Mouse (Mus musculus): ENCODE results near the gene Cyfip2.

Gene Cyfip2

GRCm38 (mm10) chr11:46308271-46308974 lies 4.2 kb downstream of the Cyfip2 start:
- DNase-seq (ENCODE audit: low spot score) = no peak

- no peak for DNase-seq (ENCODE audit: low spot score)
These were observed 4.9 kb downstream of the Cyfip2 start for GRCm38 (mm10) chr11:46307768-46308167.

DNA sequence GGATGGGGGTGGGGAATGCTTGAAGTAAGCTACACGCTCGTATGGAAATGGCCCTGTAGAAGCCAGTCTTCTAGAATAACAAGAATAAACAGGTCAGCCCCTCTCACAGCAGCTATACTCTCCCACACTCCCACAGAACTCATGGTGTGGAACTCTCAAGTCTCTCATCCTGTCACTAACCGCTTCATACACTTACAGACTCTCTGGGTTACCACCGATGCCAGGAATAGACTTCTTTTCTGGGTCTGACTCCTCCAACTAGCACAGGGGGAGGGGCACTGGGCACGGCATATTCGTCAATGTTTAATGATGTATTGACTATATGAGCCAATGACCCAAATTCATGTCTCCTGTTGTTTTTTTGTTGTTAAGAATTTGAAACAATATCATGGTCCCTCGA lies 5.9 kb downstream of the Cyfip2 start:
- DNase-seq (ENCODE audit: low spot score) = no peak

DNA sequence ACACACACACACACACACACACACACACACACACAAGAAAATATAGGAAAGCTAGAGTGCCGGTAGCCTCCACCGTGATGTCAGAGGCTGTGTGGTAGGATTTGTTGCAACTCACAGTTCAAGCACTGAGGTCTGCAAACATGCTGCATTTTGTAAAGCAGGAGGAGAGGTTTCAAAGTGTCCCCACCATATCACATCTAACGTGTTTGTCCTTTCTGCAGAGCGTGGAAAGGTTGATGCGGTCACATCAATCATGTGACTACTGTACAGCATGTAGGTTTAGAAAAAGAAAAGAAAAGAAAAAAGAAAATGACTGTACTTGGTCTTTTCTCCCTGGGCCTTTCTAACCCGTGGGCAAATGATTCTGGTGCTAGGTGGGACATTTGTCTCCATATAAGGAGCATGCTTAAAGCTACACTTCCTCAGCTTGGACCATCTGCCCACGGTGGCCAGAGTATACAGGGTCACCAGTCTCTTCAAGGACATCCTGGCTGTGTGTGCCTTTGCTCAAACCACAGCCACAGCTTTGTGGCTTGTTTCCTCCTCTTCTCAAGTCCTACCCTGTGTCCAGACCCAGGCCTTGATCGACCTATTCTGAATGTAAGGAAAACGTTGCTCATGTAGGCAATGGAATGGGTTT lies 6.7 kb downstream of the Cyfip2 start:
- DNase-seq (ENCODE audit: low spot score) = no peak

GRCm38 (mm10) chr11:46304864-46305710 lies 7.6 kb downstream of the Cyfip2 start:
- DNase-seq (ENCODE audit: low spot score) = no peak

DNA sequence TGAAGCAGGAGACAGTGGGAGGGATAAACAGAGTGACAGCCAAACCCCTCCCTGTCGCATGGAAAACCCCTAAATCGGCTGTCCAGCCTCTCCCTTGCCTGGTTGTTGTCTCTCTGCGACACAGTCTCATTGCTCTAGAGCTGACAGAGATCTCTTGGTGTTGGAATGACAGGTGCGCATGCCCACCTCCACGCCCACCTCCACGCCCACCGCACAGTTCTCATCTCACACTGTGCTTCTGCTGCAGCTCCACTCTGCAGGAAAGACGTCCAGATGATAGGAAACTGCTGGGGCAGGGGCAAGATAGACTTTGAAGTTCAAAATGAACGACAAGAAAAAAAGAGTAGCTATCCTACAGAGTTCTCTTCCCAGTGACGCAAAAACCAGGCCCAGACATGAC lies 8.6 kb downstream of the Cyfip2 start:
- DNase-seq (ENCODE audit: low spot score) = no peak

- no peak for DNase-seq (ENCODE audit: low spot score)
These were observed 10.2 kb downstream of the Cyfip2 start for GRCm38 (mm10) chr11:46302471-46302870.

- no peak for DNase-seq (ENCODE audit: low spot score)
These were observed 10.9 kb downstream of the Cyfip2 start for GRCm38 (mm10) chr11:46301579-46302248.

GRCm38 (mm10) chr11:46299901-46300300 lies 12.8 kb downstream of the Cyfip2 start:
- DNase-seq (ENCODE audit: low spot score) = no peak

DNA sequence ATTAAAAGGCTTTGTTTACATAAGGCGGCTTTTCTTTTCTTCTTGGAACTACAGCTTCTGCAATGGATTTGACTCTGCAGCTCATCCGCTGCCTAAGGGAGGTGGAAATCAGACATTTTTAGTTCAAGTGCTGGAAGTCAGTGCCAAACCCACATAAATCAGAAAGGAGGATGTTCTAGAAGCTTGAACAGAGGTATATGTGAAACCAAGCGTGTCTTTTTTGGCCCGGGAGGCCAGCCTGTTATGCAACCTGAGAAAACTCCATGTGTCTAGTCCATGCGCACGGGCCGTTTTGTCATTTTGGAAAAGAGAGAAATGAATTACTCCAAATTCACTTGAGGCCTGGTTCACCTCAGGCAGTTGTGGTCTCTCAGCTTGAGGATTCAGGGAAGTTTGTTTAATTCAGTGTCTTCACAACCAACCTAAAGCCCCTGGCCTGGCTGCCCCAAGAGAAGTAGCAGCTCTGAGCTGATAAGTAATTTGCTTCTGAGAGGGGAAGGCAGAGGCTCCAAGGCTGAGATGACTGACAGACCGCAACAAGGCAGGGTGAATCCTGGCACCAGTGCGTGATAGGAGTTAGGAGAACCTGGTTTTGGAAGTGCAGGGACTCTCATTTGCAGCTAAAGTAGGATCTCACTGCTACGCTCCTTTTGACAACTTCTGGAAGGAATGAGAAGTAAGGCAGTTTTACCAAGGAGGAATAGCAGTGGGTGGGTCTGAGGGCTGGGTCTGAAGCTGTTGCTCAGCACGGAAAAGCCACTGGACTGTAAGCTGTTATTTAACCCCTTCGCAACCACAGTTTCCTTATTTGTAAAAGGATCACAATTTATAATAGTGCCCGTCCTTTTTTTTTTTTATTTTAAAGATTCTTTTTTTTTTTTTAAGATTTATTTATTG lies 13.5 kb downstream of the Cyfip2 start:
- DNase-seq (ENCODE audit: low spot score) = no peak

GRCm38 (mm10) chr11:46294390-46294789 lies 18.3 kb downstream of the Cyfip2 start:
- DNase-seq (ENCODE audit: low spot score) = no peak

DNA sequence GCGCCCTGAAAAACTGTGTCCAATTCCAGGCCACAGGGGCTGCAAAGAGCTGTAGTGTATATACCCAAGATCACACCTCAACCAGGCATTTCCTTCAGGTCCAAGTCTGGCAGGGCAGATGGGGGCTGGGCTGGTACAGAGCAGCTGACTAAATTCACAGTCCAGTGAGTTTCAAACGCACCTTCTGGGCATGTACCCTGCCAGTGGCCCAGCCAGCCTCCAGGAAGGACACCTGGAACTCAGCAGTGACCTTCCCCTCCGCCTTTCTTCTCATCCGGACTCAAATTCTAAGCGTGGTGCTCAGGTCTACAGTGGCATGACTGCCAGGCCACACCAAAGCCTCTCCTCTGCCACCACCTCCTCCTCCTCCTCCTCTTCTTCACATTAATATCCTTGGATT lies 19.2 kb downstream of the Cyfip2 start:
- no peak for DNase-seq (ENCODE audit: low spot score)

DNA sequence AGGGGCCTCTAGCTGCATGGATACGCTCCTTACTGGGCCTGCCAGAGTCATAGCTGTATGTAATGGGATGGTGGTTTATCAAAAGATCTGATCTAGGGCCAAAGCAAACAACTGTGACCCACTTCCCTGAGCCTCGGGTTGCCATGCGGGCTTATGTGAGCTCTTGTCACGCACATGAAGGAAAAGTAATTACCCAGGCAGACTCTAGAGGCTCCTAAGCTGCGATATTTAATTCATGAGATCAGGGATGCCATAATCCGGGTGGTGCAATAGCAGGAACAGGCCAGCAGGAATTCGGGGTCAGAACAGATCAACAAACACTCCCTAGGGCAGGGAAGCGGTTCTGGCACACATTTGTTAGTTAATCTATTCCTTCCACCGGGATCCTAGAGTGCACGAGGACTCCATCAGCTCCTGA lies 21.7 kb downstream of the Cyfip2 start:
- peak; percentile 68 for DNase-seq (ENCODE audit: low spot score)

- DNase-seq (ENCODE audit: low spot score) = no peak
These were observed 23.1 kb downstream of the Cyfip2 start for GRCm38 (mm10) chr11:46289561-46289960.

DNA sequence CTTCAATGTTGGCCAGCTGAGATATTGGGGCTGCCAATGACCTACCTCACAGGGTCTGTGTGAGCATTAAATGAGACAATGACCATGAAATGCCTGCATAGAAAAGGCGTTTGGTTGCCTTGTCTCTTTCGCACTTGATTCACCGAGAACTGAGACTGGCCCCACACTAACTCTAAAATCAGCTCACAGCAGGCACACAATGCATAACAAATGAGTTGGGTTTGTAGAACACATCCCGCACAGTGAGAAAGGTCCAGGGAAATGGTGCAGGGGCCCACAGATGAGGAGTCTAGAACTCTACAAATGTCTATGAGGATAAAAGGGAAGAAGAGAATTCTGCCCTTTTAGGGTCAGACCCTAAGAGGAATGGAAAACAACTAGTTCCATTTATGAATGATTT lies 23.6 kb downstream of the Cyfip2 start:
- no peak for DNase-seq (ENCODE audit: low spot score)

DNA sequence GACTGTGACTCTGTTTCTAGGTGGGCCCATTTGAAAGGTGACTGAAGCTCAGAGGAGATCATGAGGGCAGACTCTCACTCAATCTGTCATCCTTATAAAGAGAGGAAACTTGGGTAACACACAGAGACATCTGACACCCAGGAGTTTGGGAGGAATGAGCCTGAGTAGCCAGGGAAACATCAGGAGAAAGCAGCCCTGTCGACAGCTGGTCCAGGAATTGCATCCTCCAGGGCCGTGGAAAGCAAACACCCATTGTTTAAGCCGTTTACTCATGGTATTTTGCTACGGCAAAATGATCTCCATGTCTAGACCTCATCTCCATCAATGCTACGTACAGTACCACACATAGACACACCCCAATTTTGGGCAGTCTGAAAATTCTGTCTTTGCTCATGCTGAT lies 24.6 kb downstream of the Cyfip2 start:
- no peak for DNase-seq (ENCODE audit: low spot score)

DNA sequence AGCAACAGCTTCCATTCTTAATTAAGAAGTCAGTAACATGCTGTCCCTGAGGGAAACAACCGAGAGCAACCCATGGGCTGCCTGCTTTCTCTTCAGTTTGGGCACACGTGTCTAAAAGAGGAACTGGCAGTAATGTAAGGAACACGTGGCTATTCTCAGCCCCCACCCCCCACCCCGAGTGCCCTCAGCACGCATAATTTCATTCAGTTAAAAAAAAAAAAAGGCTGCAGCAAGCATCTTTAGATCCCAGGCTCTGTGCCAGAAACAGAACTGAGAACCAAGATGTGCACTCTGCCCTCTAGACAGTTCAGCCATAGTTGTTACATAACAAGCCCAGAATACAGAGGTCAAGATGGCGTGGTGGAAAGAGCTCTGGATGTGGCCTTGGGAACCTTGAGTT lies 25.9 kb downstream of the Cyfip2 start:
- no peak for DNase-seq (ENCODE audit: low spot score)

- DNase-seq (ENCODE audit: low spot score) = no peak
These were observed 28.9 kb downstream of the Cyfip2 start for GRCm38 (mm10) chr11:46283800-46284199.

- no peak for DNase-seq (ENCODE audit: low spot score)
These were observed 30.0 kb downstream of the Cyfip2 start for GRCm38 (mm10) chr11:46282612-46283011.

- DNase-seq (ENCODE audit: low spot score) = no peak
These were observed 34.0 kb downstream of the Cyfip2 start for GRCm38 (mm10) chr11:46278709-46279108.

DNA sequence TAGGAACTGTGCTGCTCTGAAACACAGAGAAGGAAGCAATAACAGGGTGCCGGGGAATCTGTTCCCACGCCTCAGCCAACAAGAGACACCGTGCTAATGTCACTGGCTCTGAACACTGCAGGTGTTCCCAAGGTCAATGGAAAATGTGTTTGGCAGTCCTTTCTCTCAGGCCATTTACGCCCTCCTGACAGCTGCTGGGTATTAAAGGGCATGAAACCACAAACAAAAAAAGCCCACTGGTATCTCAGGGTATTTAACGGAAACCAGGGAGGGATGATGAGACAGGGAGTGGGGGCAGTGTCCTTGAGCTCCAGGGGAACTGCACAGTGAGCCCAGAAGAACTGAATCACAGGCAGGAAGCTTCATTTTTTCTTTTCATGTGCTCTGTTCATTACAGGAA lies 34.5 kb downstream of the Cyfip2 start:
- DNase-seq (ENCODE audit: low spot score) = no peak
